Mouse (Mus musculus): ENCODE measurements around the gene Pcdh17. TPM values are rescaled to one million over a fixed set of nuclear protein-coding genes. Genes with fewer than 3 reads are reported as not detected.
A peak's percentile ranks its signal among the peaks of the same experiment; 100 is the strongest.

The Pcdh17 gene
- polyA plus RNA-seq (2016; fragmentation: Nextera tagmentation; extraction: Ambion mirVana): 4.7 and 6.2 TPM in 2 replicates

DNA sequence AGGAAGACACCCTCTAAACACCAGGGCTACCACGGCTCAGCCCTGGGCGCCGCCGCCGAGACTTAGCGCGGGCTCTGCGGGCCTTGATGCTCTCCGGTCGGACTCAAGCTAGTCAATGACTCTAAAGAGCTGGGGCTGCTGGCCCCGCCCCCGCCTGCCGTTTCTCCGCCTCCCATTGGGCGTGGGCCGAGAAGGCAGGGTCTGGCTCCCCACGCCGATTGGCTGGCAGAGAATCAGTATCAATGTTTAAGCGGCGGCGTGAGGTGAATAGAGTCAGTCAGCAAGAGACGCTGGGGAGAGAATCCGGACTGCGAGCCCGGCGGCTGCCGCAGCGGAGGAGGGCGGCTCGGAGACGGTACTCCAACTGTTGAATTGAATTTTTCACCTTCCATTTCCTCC lies at the start of gene Pcdh17:
TSS of gene Pcdh17 (plus strand) at position 276 of the 399 bp plus-strand sequence.
- peak; percentile 92 for DNase-seq (ENCODE audit: low spot score)
- peaks cover 42% of the 10 kb centered on the region for H3K27me3 ChIP-seq (ENCODE audit: low read depth, poor library complexity, severe bottlenecking)
- H3K4me3 ChIP-seq: peak within 1 kb of the TSS; percentile 66
- no peaks in the 10 kb centered on the region for H3K36me3 ChIP-seq
- no peaks in the 10 kb centered on the region for H3K9me3 ChIP-seq (replicated peaks)
- peaks cover 38% of the 10 kb centered on the region for H3K4me1 ChIP-seq
- H3K27ac ChIP-seq: peak within 1 kb of the TSS; percentile 81
- WGBS: under 1% methylated on average over 31 of the region's 31 CpGs

DNA sequence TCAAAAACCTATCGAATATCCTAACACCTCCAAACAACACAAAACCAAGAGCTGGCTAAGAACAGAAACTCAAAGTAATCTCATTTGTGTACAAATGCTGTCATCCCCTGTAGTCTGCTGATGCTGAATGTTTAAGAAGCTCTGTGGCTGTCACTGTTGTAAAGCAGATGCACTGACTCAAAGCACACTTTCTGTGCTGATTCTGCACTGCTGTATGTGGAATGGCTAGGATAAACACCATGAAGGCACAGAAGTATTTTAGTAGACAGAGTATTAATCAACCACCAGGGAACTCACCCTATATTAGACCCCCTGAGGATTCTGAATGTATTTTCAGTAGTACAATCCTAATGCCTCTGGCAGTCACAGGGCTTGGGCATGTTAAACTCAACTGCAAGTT lies 46.2 kb upstream of the Pcdh17 start:
- Histone ChIP-seq H3K36me3 (no peaks in the 10 kb centered on the region), H3K4me1 (no peaks in the 10 kb centered on the region), H3K9me3 (replicated peaks) (no peaks in the 10 kb centered on the region), H3K27me3 (ENCODE audit: low read depth, poor library complexity, severe bottlenecking) (no peaks in the 10 kb centered on the region), H3K27ac (no peak overlapping the region), H3K4me3 (no peak overlapping the region)
- no peak for DNase-seq (ENCODE audit: low spot score)
- 83% methylated on average over 1 of the region's 1 CpGs for WGBS

DNA sequence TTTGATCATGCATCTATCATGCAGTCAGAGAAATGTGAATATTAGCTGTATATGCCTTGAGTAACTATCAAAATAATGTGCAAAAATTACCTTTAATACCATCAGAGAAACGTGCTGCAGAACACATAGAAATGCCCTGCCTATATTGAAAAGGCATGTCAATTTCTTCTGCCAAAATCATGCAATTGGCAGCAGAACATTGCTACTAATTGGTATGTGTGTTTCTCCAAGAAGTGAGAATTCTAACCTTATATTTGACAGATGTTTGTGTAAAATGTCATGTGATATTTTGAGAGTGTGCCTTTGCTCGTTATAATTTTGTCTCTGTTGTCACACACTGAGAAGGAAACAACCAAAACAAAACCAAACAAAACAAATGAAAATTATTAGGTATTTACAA lies 18.6 kb upstream of the Pcdh17 start:
- Histone ChIP-seq H3K27me3 (ENCODE audit: low read depth, poor library complexity, severe bottlenecking) (no peaks in the 10 kb centered on the region), H3K9me3 (replicated peaks) (no peaks in the 10 kb centered on the region), H3K36me3 (no peaks in the 10 kb centered on the region), H3K27ac (no peak overlapping the region), H3K4me3 (no peak overlapping the region), H3K4me1 (no peaks in the 10 kb centered on the region)
- WGBS: 91% methylated on average over 2 of the region's 2 CpGs
- DNase-seq (ENCODE audit: low spot score): no peak

DNA sequence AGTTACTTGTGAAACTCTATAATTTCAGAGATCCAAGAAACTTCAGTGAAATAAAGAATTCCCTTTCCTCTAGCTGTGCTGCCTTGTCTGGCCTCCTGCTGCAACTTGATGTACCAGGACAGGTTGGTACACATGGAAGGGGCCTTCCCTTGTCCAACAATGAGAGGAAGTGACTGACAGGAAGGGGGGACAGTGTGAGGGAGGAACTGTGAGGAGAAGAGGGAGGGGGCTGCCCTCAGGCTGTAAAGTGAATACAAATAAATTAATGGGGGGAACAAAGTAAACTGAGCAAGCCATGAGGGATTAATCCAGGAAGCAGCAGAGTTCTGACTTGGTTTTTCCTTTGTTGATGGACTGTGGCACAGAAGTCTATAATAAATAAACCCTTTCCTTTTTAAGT lies 16.7 kb upstream of the Pcdh17 start:
- no peak for DNase-seq (ENCODE audit: low spot score)
- H3K27me3 ChIP-seq (ENCODE audit: low read depth, poor library complexity, severe bottlenecking): no peaks in the 10 kb centered on the region
- no peaks in the 10 kb centered on the region for H3K4me1 ChIP-seq
- no peak overlapping the region for H3K27ac ChIP-seq
- H3K9me3 ChIP-seq (replicated peaks): no peaks in the 10 kb centered on the region
- no peaks in the 10 kb centered on the region for H3K36me3 ChIP-seq
- H3K4me3 ChIP-seq: no peak overlapping the region

- WGBS: 29% methylated on average over 11 of the region's 11 CpGs
- no peaks in the 10 kb centered on the region for H3K4me1 ChIP-seq
- H3K27me3 ChIP-seq (ENCODE audit: low read depth, poor library complexity, severe bottlenecking): no peaks in the 10 kb centered on the region
- no peaks in the 10 kb centered on the region for H3K36me3 ChIP-seq
- H3K27ac ChIP-seq: no peak overlapping the region
- no peak overlapping the region for H3K4me3 ChIP-seq
- no peak for DNase-seq (ENCODE audit: low spot score)
- no peaks in the 10 kb centered on the region for H3K9me3 ChIP-seq (replicated peaks)
Measured at GRCm38 (mm10) chr14:84438066-84438770, 5.1 kb upstream of the Pcdh17 start.

GRCm38 (mm10) chr14:84440903-84441302 lies 2.5 kb upstream of the Pcdh17 start:
- DNase-seq (ENCODE audit: low spot score): peak; percentile 67
- 17% methylated on average over 2 of the region's 2 CpGs for WGBS

DNA sequence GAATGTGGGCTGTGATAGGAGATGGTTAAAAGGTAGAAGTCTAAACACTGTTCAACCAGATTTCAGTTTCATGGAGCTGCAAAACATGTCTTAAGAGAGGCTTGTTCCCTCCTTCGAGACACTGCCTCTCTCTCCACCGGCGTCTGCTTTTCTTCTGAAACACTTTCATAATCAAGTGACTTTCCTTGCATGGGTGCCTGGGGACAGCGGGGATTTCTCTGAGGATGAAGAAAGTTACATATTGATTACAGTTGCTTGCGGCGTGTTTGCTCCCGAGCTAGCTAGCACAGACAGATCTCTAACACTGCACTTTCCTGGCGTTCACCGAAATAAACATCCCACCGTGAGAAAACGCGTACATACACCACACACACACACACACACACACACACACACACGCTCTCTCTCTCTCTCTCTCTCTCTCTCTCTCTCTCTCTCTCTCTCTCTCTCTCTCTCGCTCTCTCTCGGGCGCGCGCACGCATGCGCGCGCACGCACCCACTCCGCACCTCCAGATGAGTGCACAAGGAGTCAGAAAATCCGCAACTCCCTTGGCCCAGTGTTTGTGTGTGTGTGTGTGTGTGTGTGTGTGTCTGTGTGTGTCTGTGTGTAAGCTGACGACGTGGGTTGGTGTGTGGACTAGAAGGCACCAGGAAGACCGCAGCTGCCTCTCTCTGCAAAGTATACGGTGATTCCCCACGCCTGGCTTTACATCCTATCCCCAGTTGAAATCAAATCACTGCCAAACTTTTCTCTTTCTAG lies 655 bp upstream of the Pcdh17 start:
- H3K27ac ChIP-seq: peak overlapping the region; percentile 81
- no peaks in the 10 kb centered on the region for H3K36me3 ChIP-seq
- peaks cover 32% of the 10 kb centered on the region for H3K4me1 ChIP-seq
- WGBS: under 1% methylated on average over 29 of the region's 30 CpGs
- H3K9me3 ChIP-seq (replicated peaks): no peaks in the 10 kb centered on the region
- peak overlapping the region; percentile 66 for H3K4me3 ChIP-seq
- peak; percentile 57 for DNase-seq (ENCODE audit: low spot score)
- H3K27me3 ChIP-seq (ENCODE audit: low read depth, poor library complexity, severe bottlenecking): peaks cover 36% of the 10 kb centered on the region

More at GRCm38 (mm10) chr14:84440903-84441302, 2.5 kb upstream of the Pcdh17 start:
- Histone ChIP-seq H3K27ac (no peak overlapping the region), H3K4me1 (peaks cover 18% of the 10 kb centered on the region), H3K27me3 (ENCODE audit: low read depth, poor library complexity, severe bottlenecking) (peaks cover 18% of the 10 kb centered on the region), H3K4me3 (no peak overlapping the region), H3K36me3 (no peaks in the 10 kb centered on the region), H3K9me3 (replicated peaks) (no peaks in the 10 kb centered on the region)

DNA sequence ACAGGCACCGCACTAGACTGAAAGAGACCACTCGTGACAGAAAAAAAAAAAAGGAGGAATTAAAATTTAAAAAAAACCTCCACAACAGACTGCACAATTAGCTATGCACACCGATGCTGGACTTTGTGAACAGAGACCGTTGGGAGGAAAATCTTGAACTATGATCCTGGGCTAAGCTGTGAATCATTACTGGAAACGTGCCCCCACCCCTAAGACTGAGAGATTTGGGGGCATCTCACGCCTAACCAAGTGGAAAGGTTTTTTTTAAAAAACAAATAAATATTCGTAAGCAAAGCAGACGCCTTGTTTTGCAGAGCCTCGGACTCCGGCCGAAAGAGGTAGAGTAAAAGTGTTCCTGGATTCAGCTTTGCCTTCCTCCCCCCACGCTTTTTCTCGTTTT lies 398 bp downstream of the Pcdh17 start:
- peak overlapping the region; percentile 66 for H3K4me3 ChIP-seq
- H3K36me3 ChIP-seq: no peaks in the 10 kb centered on the region
- H3K27ac ChIP-seq: no peak overlapping the region
- peak; percentile 32 for DNase-seq (ENCODE audit: low spot score)
- H3K27me3 ChIP-seq (ENCODE audit: low read depth, poor library complexity, severe bottlenecking): peaks cover 47% of the 10 kb centered on the region
- WGBS: 3% methylated on average over 13 of the region's 13 CpGs
- H3K4me1 ChIP-seq: peaks cover 41% of the 10 kb centered on the region
- H3K9me3 ChIP-seq (replicated peaks): no peaks in the 10 kb centered on the region

- Histone ChIP-seq H3K4me3 (peak overlapping the region; percentile 66), H3K36me3 (no peaks in the 10 kb centered on the region), H3K27me3 (ENCODE audit: low read depth, poor library complexity, severe bottlenecking) (peaks cover 52% of the 10 kb centered on the region), H3K4me1 (peaks cover 41% of the 10 kb centered on the region), H3K9me3 (replicated peaks) (no peaks in the 10 kb centered on the region), H3K27ac (no peak overlapping the region)
- peak; percentile 56 for DNase-seq (ENCODE audit: low spot score)
- 1% methylated on average over 21 of the region's 21 CpGs for WGBS
Measured at GRCm38 (mm10) chr14:84444276-84444662, 906 bp downstream of the Pcdh17 start.

GRCm38 (mm10) chr14:84444663-84445502 lies 1.5 kb downstream of the Pcdh17 start:
- WGBS: 1% methylated on average over 20 of the region's 21 CpGs
- Histone ChIP-seq H3K4me1 (peaks cover 41% of the 10 kb centered on the region), H3K9me3 (replicated peaks) (no peaks in the 10 kb centered on the region), H3K4me3 (peak overlapping the region; percentile 66), H3K27ac (no peak overlapping the region), H3K27me3 (ENCODE audit: low read depth, poor library complexity, severe bottlenecking) (peaks cover 58% of the 10 kb centered on the region), H3K36me3 (no peaks in the 10 kb centered on the region)
- DNase-seq (ENCODE audit: low spot score): peak; percentile 65

DNA sequence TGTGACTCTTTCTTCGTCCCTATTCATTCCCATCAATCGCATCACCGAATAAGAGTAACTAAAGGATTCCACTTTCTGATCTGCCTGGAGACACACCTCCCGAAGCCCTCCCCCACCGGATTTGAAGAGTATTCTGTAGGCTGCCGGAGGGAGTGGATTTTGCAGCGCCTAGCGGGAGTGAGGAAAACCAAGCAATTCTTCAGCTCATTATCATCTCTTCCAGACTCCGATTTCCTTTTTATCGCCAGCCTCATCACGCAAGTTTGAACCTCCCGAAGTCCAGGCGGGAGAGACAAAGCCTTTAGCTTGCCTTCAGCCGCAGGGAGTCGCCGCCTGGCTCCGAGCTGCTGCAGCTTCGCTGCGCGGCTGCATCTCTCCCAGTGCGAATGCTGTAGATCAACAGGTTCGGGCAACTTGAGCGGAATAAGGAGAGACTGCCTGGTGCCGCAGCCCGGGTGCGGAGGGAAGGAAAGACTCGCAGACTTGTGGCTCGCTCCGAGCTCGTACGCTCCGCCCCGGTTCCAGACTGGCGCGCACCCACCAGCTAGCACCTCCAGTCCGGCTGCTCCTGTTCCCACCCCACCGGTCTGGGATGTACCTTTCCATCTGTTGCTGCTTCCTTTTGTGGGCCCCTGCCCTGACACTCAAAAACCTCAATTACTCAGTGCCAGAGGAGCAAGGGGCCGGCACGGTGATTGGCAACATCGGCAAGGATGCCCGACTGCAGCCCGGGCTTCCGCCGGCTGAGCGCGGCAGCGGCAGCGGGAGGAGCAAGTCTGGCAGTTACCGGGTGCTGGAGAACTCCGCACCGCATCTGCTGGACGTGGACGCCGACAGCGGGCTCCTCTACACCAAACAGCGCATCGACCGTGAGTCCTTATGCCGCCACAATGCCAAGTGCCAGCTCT lies 2.4 kb downstream of the Pcdh17 start:
- Histone ChIP-seq H3K27me3 (ENCODE audit: low read depth, poor library complexity, severe bottlenecking) (peaks cover 58% of the 10 kb centered on the region), H3K4me3 (peak overlapping the region; percentile 66), H3K27ac (peak overlapping the region; percentile 75), H3K36me3 (no peaks in the 10 kb centered on the region), H3K9me3 (replicated peaks) (no peaks in the 10 kb centered on the region), H3K4me1 (peaks cover 41% of the 10 kb centered on the region)
- DNase-seq (ENCODE audit: low spot score): peak; percentile 71
- under 1% methylated on average over 59 of the region's 59 CpGs for WGBS

DNA sequence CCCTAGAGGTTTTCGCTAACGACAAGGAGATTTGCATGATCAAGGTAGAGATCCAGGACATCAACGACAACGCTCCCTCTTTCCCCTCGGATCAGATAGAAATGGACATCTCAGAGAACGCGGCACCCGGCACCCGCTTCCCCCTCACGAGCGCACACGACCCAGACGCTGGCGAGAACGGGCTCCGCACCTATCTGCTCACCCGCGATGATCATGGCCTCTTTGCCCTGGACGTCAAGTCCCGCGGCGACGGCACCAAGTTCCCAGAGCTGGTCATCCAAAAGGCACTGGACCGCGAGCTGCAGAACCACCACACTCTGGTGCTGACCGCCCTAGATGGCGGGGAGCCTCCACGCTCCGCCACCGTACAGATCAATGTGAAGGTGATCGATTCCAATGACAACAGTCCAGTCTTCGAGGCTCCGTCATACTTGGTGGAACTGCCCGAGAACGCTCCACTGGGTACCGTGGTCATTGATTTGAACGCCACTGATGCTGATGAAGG lies 3.1 kb downstream of the Pcdh17 start:
- Histone ChIP-seq H3K9me3 (replicated peaks) (no peaks in the 10 kb centered on the region), H3K4me3 (peak overlapping the region; percentile 66), H3K4me1 (peaks cover 41% of the 10 kb centered on the region), H3K27me3 (ENCODE audit: low read depth, poor library complexity, severe bottlenecking) (peaks cover 58% of the 10 kb centered on the region), H3K36me3 (no peaks in the 10 kb centered on the region), H3K27ac (peak overlapping the region; percentile 75; the same call in 1 of the 2 replicates)
- 9% methylated on average over 37 of the region's 37 CpGs for WGBS
- DNase-seq (ENCODE audit: low spot score): peak; percentile 52

All from limb, embryonic 10.5 days (tissue).